Mouse (Mus musculus): ENCODE data around the gene Dhx33.

GRCm38 (mm10) chr11:71033163-71033761 lies 29.0 kb upstream of the Dhx33 start, which contains the start of gene 6330403K07Rik:
- TF ChIP-seq POLR2A (IDR thresholded peaks at IDR 0.05; ENCODE audit: control insufficient read depth, low read depth, low read length), result no peak
- TF ChIP-seq CTCF (IDR thresholded peaks at IDR 0.05; ENCODE audit: control insufficient read depth, insufficient read depth, insufficient replicate concordance, low read depth, low read length), result no peak

Measured in testis, adult 2 months (tissue).